In the genomic region with DNA sequence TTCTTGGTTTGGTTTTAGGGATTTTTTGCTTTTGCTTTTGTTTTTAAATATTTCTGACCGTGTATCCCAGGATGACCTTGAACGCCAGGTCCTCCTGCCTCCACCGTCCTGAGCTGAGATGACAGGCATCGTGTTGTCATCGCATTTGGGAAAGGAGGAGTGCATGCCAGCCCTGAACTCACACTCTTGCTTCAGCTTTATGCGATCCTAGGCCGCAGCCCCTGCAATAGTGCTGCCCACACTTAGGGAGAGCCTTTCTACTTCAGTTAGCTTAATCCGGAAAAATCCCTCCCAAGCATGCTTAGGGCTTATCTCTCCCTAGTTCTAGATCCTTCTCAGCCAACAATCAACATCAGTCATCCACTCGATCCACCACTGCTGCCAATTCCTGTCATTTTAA, we compare ENCODE assay signal across 16 mouse cellular contexts. TPM values are rescaled to one million over a fixed set of nuclear protein-coding genes. Genes with fewer than 3 reads are reported as not detected.
"Had no signal": no experiment of that assay in that cellular context is flagged by ENCODE, and none has a peak within 500 bp of the region (broad histone marks: within the 10 kb centered on the region; RNA-seq: fewer than 3 reads in every experiment).

No protein-coding gene starts in this region.

- DNase-seq: heart, postnatal 10 days; heart, postnatal 36 days; heart, postnatal 4 days; kidney, adult 11 months; kidney, adult 18-20 months; kidney, adult 2 months; kidney, adult 8-10 months; kidney, adult 9 months; kidney, postnatal 10 days; kidney, postnatal 14 days; kidney, postnatal 25 days; kidney, postnatal 36 days; kidney, postnatal 4 days; layer of hippocampus, adult 9-11 months; layer of hippocampus, postnatal 36 days had no signal

RNA-seq across cellular contexts. Expression of a gene that starts 34.1 kb away (rescaled TPM):
- total RNA-seq: hematopoietic stem cell, adult 5-6 weeks had no signal
